Mouse (Mus musculus) embryonic facial prominence, embryonic 12.5 days (tissue): Measurements from ENCODE around the gene Mmp25. TPM values are rescaled to one million over a fixed set of nuclear protein-coding genes. Genes with fewer than 3 reads are reported as not detected.

Experiments
- ATAC-seq: fragments of 200-750 bp; cut with Nextera tagmentation; 2 replicates; pipeline ENCODE4 v1.8.0; 2017; ENCODE audit not compliant: insufficient number of reproducible peaks, insufficient read depth, low FRiP score, low TSS enrichment
- H3K27ac ChIP-seq: fragments of 300-500 bp; sonication (generic); 2 replicates; pipeline ENCODE4 v1.5.1; 2016; ENCODE audit warnings: mild to moderate bottlenecking
- H3K27me3 ChIP-seq: fragments of 300-500 bp; sonication (generic); 2 replicates; pipeline ENCODE4 v1.6.1; 2016; ENCODE audit warnings: mild to moderate bottlenecking, moderate library complexity
- H3K36me3 ChIP-seq: fragments of 300-500 bp; sonication (generic); 2 replicates; pipeline ENCODE4 v1.6.1; 2016; ENCODE audit warnings: mild to moderate bottlenecking
- H3K4me1 ChIP-seq: fragments of 300-500 bp; sonication (generic); 2 replicates; pipeline ENCODE4 v1.6.1; 2016
- H3K4me2 ChIP-seq: fragments of 300-500 bp; sonication (generic); replicated peaks from 2 replicates; pipeline ENCODE4 v1.6.1; 2016; ENCODE audit warnings: mild to moderate bottlenecking, moderate library complexity
- H3K4me3 ChIP-seq: fragments of 300-500 bp; sonication (generic); 2 replicates; pipeline ENCODE4 v1.5.1; 2016; ENCODE audit warnings: mild to moderate bottlenecking
- H3K9ac ChIP-seq: fragments of 300-500 bp; sonication (generic); 2 replicates; pipeline ENCODE4 v1.6.1; 2016; ENCODE audit warnings: mild to moderate bottlenecking, moderate library complexity
- H3K9me3 ChIP-seq: fragments of 300-500 bp; sonication (generic); 2 replicates; pipeline ENCODE4 v1.6.1; 2016; ENCODE audit warnings: mild to moderate bottlenecking, moderate library complexity
- WGBS: fragments of 180-500 bp; shearing (Covaris S2); methylation state at CpG from one replicate; pipeline ENCODE4 v1.1.7; 2016; 5-methylcytosine and 5-hydroxymethylcytosine counted together
- polyA plus RNA-seq: library from polyadenylated mRNA; unstranded; fragments of >200 nt; fragmentation: Nextera tagmentation; extraction: Ambion mirVana; gene quantifications from 2 replicates; pipeline ENCODE4 v1.2.1, GENCODE M21; 2016

The Mmp25 gene
- polyA plus RNA-seq, 1 experiment from 2014 or later: 0.84 TPM

- ATAC-seq: no peak
- Histone ChIP-seq H3K4me2 (no peak overlapping the region), H3K27ac (no peak overlapping the region), H3K9ac (no peak overlapping the region), H3K4me1 (no peaks in the 10 kb centered on the region), H3K27me3 (no peaks in the 10 kb centered on the region), H3K9me3 (no peaks in the 10 kb centered on the region), H3K4me3 (no peak overlapping the region), H3K36me3 (no peaks in the 10 kb centered on the region)
- 84% methylated on average over 7 of the region's 7 CpGs for WGBS
Observed at GRCm38 (mm10) chr17:23620351-23620750, 24.7 kb downstream of the Mmp25 start.

DNA sequence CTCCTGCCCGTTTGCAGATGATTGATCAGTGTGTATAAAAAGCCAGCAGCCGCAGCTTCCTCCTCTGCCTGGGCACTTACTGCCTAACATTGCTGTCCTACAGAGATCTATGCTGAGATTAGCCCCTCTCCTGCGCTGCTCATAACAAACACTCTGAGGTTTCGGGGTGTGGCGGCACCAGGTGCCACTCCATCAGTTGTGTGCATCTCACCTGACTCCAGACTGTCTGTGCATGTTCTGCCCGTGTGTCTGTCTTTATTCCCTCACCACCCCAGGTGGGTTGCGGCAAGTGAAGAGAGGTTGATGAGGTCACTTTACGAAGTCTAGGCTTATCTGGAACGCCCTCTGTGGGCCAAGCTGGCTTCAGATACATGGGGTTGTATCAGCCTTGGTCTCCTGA lies 28.0 kb downstream of the Mmp25 start:
- H3K4me2 ChIP-seq: no peak overlapping the region
- ATAC-seq: no peak
- H3K9ac ChIP-seq: no peak overlapping the region
- H3K36me3 ChIP-seq: no peaks in the 10 kb centered on the region
- no peaks in the 10 kb centered on the region for H3K27me3 ChIP-seq
- 63% methylated on average over 9 of the region's 9 CpGs for WGBS
- H3K4me3 ChIP-seq: no peak overlapping the region
- no peaks in the 10 kb centered on the region for H3K9me3 ChIP-seq
- no peak overlapping the region for H3K27ac ChIP-seq
- no peaks in the 10 kb centered on the region for H3K4me1 ChIP-seq

DNA sequence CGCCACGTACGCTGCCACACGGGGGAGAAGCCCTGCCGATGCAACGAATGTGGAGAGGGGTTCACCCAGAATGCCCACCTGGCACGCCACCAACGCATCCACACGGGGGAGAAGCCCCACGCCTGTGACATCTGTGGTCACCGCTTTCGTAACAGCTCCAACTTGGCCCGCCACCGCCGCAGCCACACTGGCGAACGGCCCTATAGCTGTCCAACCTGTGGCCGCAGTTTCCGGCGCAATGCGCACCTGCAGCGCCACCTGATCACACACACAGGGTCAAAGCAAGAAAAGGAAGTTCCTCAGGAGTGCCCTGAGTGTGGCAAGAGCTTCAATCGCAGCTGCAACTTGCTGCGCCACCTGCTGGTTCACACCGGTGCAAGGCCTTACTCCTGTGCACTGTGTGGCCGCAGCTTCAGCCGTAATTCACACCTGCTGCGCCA lies 34.7 kb downstream of the Mmp25 start:
- no peak overlapping the region for H3K27ac ChIP-seq
- no peak overlapping the region for H3K9ac ChIP-seq
- ATAC-seq: 0 out of 2 replicates have a peak, but pooled peaks have one; percentile 60
- WGBS: 85% methylated on average over 28 of the region's 28 CpGs
- no peaks in the 10 kb centered on the region for H3K4me1 ChIP-seq
- no peak overlapping the region for H3K4me3 ChIP-seq
- H3K36me3 ChIP-seq: no peaks in the 10 kb centered on the region
- no peaks in the 10 kb centered on the region for H3K9me3 ChIP-seq
- H3K4me2 ChIP-seq: no peak overlapping the region
- H3K27me3 ChIP-seq: no peaks in the 10 kb centered on the region

DNA sequence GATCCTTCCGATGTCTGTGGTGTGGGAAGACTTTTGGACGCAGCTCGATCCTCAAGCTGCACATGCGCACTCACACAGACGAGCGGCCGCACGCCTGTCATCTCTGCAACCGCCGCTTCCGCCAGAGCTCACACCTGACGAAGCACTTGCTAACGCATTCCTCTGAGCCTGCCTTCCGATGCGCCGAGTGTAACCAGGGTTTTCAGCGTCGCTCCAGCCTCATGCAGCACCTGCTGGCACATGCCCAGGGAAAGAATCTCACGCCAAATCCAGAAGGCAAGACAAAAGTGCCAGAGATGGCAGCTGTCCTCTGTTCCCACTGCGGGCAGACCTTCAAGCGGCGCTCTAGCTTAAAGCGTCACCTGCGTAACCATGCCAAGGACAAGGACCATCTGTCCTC lies 35.5 kb downstream of the Mmp25 start:
- no peaks in the 10 kb centered on the region for H3K36me3 ChIP-seq
- no peak for ATAC-seq
- 94% methylated on average over 24 of the region's 24 CpGs for WGBS
- H3K9me3 ChIP-seq: no peaks in the 10 kb centered on the region
- no peak overlapping the region for H3K9ac ChIP-seq
- no peaks in the 10 kb centered on the region for H3K4me1 ChIP-seq
- H3K4me3 ChIP-seq: no peak overlapping the region
- no peaks in the 10 kb centered on the region for H3K27me3 ChIP-seq
- H3K4me2 ChIP-seq: no peak overlapping the region
- H3K27ac ChIP-seq: no peak overlapping the region

DNA sequence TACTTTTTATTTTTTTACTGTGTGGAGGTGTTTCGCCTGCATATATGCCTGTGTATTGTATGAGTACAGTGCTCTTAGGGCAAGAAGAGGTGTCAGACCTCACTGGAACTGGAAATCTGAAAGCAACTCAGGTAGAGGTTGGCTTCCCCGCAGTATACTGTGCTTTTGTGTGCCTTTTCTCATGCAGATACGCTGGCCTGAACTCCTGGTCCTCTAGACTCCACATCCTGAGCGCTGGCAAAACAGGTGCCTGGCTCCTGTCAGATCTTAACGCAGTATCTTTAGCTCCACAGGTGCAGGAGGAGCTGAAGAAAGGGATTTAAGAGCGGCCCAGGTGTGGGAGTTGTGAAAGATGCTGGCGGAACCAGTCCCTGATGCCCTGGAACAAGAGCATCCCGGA lies 39.9 kb downstream of the Mmp25 start:
- Histone ChIP-seq H3K4me2 (no peak overlapping the region), H3K4me3 (no peak overlapping the region), H3K4me1 (0 out of 2 replicates have a peak, but pooled peaks cover 8% of the 10 kb centered on the region), H3K9ac (no peak overlapping the region), H3K27ac (no peak overlapping the region), H3K9me3 (no peaks in the 10 kb centered on the region), H3K27me3 (no peaks in the 10 kb centered on the region), H3K36me3 (no peaks in the 10 kb centered on the region)
- WGBS: 83% methylated on average over 8 of the region's 8 CpGs
- no peak for ATAC-seq

- H3K4me1 ChIP-seq: 0 out of 2 replicates have a peak, but pooled peaks cover 8% of the 10 kb centered on the region
- H3K27me3 ChIP-seq: no peaks in the 10 kb centered on the region
- no peak overlapping the region for H3K4me2 ChIP-seq
- H3K27ac ChIP-seq: no peak overlapping the region
- ATAC-seq: no peak
- no peak overlapping the region for H3K4me3 ChIP-seq
- H3K9ac ChIP-seq: no peak overlapping the region
- no peaks in the 10 kb centered on the region for H3K36me3 ChIP-seq
- H3K9me3 ChIP-seq: no peaks in the 10 kb centered on the region
- WGBS: 68% methylated on average over 7 of the region's 7 CpGs
Observed at GRCm38 (mm10) chr17:23604394-23604793, 40.7 kb downstream of the Mmp25 start.

DNA sequence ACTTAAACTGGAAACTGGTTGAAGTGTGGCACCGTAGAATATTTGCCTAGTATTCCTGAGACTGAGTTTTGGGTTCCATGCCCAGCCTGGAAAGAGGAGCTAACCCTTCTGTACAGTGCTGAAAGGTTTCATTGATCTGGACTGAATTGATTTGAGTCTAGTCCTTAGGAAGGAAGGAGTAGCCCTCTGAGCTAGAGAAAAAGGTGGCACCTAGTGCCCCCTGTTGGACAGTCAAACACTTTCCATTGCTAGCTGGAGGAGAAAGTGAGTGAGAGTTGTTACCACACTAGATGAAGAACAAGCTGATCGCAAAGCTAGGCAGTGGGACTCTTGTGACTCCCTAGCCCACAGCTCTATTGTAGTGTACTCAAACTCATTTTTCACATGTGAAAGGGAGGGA lies 41.5 kb downstream of the Mmp25 start:
- no peaks in the 10 kb centered on the region for H3K36me3 ChIP-seq
- 0 out of 2 replicates have a peak, but pooled peaks cover 8% of the 10 kb centered on the region for H3K4me1 ChIP-seq
- no peak overlapping the region for H3K4me2 ChIP-seq
- H3K27ac ChIP-seq: no peak overlapping the region
- WGBS: 67% methylated on average over 2 of the region's 2 CpGs
- no peaks in the 10 kb centered on the region for H3K27me3 ChIP-seq
- H3K9ac ChIP-seq: no peak overlapping the region
- no peak for ATAC-seq
- no peaks in the 10 kb centered on the region for H3K9me3 ChIP-seq
- H3K4me3 ChIP-seq: no peak overlapping the region

- H3K36me3 ChIP-seq: no peaks in the 10 kb centered on the region
- no peak overlapping the region for H3K4me2 ChIP-seq
- 18% methylated on average over 8 of the region's 8 CpGs for WGBS
- 0 out of 2 replicates have a peak, but pooled peaks cover 8% of the 10 kb centered on the region for H3K4me1 ChIP-seq
- no peaks in the 10 kb centered on the region for H3K27me3 ChIP-seq
- H3K4me3 ChIP-seq: no peak overlapping the region
- H3K9me3 ChIP-seq: no peaks in the 10 kb centered on the region
- no peak overlapping the region for H3K9ac ChIP-seq
- H3K27ac ChIP-seq: no peak overlapping the region
- ATAC-seq: no peak
Observed at GRCm38 (mm10) chr17:23603077-23603476, 42.0 kb downstream of the Mmp25 start.

- WGBS: 31% methylated on average over 10 of the region's 10 CpGs
- Histone ChIP-seq H3K36me3 (no peaks in the 10 kb centered on the region), H3K27ac (no peak overlapping the region), H3K27me3 (no peaks in the 10 kb centered on the region), H3K9me3 (no peaks in the 10 kb centered on the region), H3K4me3 (no peak overlapping the region), H3K4me2 (no peak overlapping the region), H3K4me1 (0 out of 2 replicates have a peak, but pooled peaks cover 8% of the 10 kb centered on the region), H3K9ac (no peak overlapping the region)
- no peak for ATAC-seq
Observed at GRCm38 (mm10) chr17:23601836-23602585, 43.1 kb downstream of the Mmp25 start.

DNA sequence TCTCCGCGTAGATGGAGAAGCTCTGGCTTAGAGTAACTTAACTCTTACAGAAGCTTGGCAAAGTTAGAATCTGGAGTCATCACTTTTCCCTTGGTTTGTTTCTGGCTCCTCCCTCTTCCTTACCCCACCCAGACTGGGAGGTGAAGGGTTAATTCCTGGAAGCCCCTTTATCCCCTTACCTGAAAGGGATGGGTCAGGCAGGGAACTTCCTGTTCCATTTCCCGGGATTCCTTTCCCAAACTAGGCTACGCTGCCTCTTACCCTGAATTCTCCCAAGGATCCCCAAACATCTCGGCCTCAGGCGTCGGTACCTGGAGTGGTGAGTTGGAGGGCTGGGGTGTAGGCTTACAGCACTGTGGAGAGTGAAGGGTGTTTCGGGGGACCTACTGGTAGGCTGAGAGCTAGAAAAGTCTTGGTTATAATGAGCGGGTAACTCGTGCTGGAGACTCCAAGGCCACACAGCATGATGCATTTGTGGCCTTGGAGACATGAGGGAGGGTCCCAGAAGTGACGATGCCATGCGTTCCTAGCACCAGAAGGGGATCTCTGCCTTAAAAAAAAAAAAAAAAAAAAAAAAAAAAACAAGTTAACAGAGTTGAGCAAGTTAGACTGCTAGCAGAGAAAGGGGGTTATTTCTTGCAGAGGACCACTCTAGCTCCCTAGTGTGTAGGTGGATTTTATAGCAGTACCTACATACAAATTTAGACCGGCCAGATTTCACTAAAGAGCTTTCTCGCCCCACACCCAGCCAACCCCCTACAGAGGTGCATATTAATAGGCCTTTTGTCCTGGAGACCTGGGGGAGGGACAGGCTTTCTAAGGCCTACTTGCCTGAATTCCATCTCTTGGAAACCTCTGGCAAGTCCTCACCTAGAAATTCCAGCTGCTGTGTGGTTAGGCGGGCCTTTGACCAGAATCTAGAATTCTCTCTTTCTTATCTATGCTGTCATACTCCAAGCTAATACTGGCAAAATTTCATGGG lies 44.1 kb downstream of the Mmp25 start, which contains the start of gene Zscan10:
TSS of gene Zscan10 (plus strand) at position 216 of the 982 bp plus-strand sequence.
- Histone ChIP-seq H3K4me3 (no peak within 1 kb of the TSS), H3K36me3 (no peaks in the 10 kb centered on the region), H3K9ac (no peak within 1 kb of the TSS), H3K9me3 (no peaks in the 10 kb centered on the region), H3K27ac (no peak within 1 kb of the TSS), H3K4me1 (0 out of 2 replicates have a peak, but pooled peaks cover 8% of the 10 kb centered on the region), H3K4me2 (peak within 1 kb of the TSS; percentile 67), H3K27me3 (no peaks in the 10 kb centered on the region)
- no peak for ATAC-seq
- 35% methylated on average over 15 of the region's 15 CpGs for WGBS

GRCm38 (mm10) chr17:23599605-23600063 lies 45.4 kb downstream of the Mmp25 start:
- Histone ChIP-seq H3K4me2 (peak overlapping the region; percentile 67), H3K4me3 (peak overlapping the region; percentile 42), H3K9me3 (no peaks in the 10 kb centered on the region), H3K27me3 (no peaks in the 10 kb centered on the region), H3K9ac (peak overlapping the region; percentile 52), H3K27ac (peak overlapping the region; percentile 90), H3K36me3 (no peaks in the 10 kb centered on the region), H3K4me1 (0 out of 2 replicates have a peak, but pooled peaks cover 8% of the 10 kb centered on the region)
- 36% methylated on average over 7 of the region's 7 CpGs for WGBS
- ATAC-seq: no peak
